Mouse (Mus musculus) neutrophil, adult 5-6 weeks (primary cell): ENCODE measurements at regions not wholly inside any gene's neighbourhood (a gene's known extent, or its start where the extent isn't known, plus 50 kb on each side); places are given as distances from the start of the nearest gene placed in this dataset.

Experiments
- ATAC-seq: fragments of 151-379, 151-347 bp; 2 replicates; pipeline ENCODE4 v1.8.0; 2017; ENCODE audit warnings: mild to moderate bottlenecking, moderate TSS enrichment; ENCODE audit not compliant: insufficient number of reproducible peaks, poor library complexity, low FRiP score, severe bottlenecking; ENCODE audit errors: extremely low read depth

DNA sequence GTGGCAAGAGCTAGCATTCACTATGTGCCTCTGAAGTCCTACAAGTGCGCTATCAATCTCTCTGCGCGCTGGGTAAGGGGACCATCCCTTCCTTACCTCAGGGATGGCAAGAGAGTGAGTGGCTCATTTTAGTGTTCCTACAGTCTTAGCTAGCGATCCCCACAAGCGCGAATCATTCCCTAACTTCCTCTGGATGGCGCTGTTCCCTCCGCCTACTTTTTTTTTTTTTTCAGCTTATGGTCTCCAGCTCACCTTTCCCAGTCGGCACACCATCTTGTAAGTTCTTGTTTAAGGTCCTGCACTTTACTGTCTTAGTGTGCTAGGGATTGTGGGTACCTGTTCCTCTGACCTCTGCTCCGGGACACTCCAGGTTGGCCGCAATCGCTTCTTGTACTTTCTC, 215.7 kb upstream of the Hes1 start:
- no peak for ATAC-seq

DNA sequence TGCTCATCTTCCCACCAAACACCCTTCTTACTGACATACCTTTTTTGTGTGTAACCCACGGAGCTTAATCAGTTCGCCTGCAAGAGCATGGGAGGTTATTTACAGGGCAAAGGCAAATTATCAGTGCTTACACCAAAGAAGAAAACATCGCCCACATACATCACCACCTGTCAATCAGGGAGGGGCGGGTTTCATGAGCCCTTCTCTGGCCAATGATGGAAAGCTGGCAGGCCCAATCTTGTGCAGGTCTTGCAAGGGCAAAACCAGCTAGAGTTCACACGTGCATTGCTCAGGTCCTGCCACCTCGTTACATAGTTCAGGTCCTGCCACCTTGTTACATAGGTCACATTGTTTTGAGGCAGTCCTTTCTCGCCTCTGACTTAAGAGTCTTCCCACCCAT, 214.7 kb upstream of the Hes1 start:
- no peak for ATAC-seq

DNA sequence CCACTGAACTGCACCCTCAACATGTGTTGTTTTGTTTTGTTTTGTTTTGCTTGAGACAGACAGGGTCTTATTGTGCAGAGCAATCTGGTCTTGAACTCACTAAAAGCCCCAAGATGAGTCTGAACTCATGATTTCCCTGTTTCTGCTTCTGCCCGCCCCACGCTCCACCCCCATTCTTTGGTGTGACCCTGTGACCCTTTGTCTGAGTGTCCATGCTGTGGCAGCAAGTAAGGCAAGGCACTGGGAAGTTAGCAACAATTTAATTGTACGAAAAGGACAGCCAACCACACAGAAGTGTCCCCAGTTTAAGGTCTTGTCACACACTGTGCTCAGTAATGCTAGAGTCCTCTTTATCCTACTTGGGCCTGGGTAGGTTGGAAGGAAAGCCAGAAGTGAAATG, 213.6 kb upstream of the Hes1 start:
- no peak for ATAC-seq

DNA sequence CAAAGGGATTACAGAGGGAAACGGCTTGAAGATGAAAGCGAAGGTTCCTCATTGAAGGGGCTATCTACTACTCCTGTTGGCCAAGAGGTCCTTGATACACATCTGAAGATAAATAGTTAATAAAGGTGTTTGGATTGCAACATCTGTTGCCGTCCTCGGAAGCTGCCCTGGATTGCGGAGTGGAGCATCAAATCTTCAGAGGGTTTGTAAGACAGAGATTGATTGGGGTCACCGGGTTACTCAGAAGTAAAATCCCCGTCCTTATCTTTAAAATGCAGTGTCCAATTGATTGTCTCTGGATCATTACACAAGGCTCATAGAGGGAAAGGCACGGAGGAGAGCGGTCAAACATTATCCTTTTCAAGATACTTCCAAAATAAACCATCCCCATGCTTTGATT, 212.4 kb upstream of the Hes1 start:
- no peak for ATAC-seq

DNA sequence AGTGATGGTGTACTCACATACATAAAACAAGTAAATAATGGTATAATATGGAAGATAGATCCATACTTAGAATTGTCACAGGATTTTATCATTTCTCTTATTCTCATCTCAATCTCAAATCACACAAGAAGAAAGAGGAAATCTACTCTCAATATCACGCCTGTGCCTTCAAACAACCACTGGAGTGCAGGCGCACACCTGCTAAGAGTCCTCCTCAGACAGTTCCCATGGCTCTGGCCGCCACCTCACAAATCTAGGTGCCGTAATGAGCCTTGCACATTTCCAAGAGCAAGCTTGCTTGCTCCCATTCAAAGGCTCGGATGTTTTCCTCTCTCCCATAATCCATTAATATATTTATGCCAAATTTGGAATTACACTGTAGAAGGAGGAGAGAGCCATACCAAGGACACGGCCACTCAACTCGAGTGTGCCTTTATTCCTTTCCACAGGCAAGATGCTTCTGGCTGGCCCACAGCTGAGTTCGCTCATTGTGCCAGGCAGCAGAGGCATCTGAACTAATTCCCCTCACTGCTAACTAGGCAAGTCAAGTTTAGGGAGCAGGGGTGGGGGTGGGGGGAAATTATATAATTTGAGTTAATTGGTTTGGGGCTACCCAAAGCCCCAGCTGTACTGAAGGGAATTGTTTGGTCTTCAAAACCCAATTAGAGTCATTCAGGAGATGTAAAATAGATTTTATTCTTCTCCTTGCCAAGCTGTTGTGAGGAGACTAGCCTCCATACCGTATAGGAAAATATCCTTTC, 209.2 kb upstream of the Hes1 start:
- ATAC-seq: no peak

DNA sequence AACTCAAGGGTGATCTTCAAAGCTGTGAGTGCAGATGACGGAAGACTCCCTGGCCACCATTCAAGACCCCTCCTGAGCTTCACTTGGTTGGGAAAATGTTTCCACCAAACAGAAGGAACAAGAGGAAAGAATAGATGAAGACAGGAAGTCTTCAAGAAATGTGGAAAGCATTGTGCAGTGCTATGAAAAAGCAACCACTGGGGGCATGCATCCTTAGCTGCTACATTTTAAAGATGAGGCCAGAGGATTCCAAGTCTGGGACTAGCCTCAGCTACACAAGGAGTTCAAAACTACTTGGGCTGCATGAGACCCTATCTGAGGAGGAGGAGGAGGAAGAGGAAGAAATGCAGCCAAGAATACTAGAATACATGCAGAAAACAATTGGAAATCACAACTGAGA, 207.6 kb upstream of the Hes1 start:
- ATAC-seq: no peak

DNA sequence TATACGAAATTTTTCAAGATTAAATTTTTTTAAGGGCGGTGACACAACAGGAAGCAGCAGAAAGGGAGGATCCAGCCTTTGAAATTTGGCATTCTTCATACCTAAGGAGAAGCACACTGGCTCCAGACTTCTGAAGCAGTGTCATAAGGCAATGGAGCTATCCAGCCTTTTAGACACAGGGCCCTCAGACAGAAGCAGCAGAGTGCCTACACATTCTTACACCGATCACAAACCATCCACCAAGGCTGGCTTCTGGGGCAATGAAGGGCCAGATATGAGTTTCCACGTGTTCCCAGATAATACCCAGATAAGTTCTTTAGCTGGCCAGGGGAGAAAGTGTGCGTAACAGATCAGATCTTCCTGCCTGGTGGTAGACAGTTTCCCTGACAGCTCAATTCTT, 205.5 kb upstream of the Hes1 start:
- no peak for ATAC-seq

DNA sequence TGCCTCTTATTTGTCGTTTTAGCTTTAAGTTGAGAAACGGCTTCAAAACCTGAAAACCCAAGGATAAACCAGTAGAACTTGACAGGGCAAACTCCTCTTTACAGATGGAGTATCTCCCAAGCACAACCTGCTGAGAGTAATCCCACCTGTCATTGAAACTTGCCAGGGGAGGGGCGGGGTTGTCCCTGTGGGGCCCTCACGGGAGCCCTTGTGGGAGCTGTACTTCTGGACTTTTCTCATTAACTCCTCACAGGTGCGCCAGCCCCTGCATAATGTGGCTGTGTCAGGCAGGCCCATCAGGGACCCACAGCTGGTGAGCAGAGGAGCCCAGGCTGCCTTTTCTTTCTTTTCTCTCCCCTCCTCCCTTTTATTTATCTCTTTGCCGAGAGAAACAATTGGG, 203.9 kb upstream of the Hes1 start:
- no peak for ATAC-seq

DNA sequence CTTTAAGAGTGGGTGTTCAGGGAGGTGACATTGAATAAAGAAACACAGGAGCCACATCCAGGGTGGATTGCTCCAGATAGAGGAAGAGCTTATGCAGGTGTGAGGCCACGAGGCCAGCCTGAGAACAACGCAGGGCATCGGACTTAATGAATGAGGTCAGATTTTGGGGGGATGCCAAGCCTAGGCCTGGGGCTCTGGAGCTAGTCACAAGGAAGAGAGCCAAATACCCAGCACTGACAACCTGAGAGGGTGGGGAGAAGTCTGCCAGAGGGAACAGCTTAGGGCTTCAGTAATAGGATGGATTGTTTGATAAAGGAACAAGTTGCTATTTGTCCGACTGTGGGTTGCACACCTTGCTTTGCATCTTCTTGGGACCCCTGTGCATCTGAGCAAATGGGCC, 203.1 kb upstream of the Hes1 start:
- no peak for ATAC-seq

DNA sequence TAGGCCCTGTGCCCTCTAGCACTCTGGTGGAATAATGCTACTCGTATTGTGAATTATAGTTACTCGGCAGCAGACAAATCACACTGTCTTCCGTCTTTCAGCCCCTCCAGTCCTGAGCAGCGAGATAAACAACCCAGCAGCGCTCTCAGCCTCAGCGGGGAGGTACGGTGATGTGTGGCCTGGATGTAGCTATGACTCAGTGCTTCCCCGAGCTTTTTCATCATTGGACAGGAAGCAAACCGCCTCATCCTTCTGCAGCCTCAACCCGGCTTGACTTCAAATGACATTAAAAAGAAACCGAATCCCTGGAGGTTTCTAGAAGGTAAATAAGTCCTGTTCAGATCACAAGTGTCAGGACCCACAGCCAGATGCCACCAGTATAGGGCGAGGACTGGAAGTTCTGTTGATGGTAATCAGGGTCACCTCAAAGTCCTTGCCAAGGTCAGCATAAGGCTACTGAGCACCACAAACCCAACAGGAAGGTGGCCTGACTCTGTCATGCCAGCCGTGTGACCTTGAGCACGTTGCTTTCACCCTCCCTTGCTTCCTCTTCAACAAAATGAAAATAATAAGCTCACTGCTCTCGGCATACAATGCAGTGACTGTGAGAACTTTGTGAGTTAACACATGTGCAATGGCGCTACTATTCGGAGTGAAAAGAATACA, 199.0 kb upstream of the Hes1 start:
- no peak for ATAC-seq

DNA sequence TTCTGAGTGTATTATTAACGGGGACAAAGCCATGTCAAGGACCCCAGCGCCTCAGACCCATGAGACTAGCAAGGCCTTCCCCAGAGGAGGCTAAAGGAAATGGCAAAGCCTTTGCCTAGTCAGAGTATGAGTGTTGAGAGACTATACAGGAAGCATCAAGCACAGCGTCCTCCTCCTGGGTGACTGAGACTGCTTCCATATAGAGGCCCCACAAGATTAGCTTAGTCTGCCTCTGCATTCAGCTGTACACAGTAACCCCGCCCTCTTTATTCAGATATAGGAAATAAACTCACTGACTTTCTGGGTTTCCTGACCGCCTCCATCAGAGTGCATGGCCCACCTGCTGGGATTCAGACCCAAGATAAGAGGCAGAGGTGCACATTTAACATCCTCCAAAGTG, 192.8 kb upstream of the Hes1 start:
- ATAC-seq: no peak

DNA sequence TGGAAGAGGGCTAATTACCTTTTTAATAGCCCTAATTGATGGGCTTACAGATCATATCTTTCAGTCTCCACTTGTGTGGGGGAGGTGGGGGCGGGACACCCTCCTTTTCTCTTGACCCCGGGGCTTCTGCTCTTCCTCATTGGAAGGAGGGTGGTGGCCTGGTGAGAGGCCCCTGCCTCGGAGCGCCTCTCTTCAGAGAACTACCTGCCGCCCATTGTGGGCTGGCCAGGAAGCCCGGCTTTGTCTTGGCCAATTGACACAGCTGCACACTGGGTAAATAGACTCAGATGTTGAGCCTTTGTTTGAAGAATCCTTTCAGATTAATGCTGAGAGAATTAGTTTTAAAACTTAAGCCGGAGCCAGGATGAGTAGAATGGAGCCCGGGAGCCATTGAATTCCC, 188.0 kb upstream of the Hes1 start:
- no peak for ATAC-seq

DNA sequence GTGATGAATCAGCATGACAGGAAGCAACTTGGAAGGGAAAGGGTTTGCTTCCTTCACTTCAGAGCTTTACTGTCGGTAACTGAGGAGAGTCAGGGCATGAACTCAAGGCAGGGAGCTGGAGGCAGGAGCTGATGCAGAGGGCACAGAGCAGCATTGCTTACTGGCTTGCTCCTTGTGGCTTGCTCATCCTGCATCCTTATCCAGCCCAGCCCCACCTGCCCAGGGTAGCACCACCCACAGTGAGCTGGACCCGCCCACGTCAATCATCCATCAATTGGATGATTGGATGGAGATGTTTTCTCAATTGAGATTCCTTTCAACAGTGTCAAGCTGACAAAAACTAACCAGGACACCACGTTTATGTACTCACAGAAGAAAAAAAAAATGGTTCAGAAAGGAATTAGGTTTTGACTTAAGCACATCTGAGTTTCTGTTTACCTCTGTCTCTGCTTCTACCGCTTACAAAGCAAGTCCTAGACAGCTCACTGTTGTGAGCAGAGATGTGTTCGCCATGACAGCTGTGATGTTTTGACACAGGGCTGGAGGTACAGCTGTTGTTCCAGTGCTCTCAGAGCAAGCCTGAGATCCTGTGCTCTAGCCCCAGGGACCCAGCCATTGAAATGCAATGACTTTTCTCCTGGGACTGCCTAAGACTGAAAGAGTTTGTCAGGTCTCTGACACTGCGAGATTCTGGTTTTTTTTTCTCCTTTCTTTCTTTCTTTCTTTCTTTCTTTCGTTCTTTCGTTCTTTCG, 186.6 kb upstream of the Hes1 start:
- ATAC-seq: no peak

DNA sequence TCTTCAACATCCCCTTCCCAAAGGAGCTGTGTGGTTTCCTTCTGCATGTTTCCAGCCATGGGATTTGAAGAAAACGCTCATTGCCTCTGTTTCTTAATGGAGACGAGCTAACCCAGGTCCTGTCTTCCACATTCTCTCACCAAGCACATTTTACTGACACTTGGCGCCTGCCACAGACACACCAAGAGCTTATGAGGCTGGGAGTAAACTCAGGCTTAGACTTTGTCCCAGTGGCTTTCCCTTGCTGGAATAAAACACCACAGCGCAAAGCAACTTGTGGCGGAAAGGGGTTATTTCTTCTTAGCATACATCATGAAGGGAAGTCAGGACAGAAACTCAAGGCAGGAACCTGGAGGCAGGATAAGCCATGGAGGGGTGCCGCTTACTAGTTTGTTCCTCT, 184.5 kb upstream of the Hes1 start:
- no peak for ATAC-seq

DNA sequence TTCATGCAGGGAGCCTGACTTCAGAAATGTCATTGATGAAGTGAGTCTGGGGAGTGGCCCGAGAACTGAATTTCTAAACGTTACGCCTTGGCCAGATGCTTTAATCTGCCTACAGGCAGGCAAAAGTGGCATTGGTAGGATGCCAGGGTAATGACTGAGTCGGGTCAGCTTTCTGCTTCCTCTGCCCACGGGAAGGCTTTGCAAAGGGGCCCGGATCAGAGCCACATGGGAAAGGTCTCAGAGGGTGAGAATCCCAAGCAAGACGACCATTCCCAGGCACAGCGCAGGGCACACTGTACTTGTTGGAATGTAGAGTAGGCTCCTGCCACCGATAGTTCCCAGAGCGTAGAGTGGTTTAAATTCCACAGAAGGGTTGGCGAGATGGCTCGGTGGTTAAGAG, 182.7 kb upstream of the Hes1 start:
- no peak for ATAC-seq

DNA sequence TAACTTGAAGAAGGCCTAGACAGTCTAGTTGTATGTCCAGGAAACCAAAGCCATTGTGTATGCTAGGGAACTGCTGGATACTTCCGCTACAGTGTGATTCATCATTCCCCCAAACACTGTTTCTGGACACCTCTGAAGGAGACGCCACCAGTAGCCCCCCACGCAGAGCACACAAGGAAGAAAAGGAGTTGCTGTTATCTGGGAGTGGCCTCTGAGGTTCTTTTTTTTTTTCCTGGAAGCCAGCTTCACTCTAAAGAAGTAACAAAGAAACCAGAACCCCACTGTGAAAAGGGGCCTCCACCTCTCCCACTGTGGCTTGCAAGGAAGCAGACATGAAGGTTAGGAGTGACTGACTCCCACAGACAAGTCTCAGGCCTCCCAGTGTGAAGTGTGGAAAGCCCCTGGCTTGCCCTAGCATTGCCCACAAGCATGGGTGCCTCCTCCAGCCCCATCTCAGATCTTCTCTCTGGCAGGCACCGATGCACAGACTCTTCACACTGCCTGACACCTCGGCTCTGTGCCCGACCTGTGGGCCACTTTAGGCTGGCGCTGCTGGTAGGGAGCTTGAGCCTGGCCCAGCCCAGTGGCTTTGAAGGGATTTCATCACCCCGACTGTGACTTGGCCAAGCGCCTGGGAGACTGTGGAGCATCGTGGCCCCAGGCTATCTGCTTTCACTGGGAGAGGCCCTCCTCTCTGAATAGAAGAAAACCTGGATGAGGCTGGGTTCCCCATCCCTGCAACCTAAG, 181.8 kb upstream of the Hes1 start:
- no peak for ATAC-seq

DNA sequence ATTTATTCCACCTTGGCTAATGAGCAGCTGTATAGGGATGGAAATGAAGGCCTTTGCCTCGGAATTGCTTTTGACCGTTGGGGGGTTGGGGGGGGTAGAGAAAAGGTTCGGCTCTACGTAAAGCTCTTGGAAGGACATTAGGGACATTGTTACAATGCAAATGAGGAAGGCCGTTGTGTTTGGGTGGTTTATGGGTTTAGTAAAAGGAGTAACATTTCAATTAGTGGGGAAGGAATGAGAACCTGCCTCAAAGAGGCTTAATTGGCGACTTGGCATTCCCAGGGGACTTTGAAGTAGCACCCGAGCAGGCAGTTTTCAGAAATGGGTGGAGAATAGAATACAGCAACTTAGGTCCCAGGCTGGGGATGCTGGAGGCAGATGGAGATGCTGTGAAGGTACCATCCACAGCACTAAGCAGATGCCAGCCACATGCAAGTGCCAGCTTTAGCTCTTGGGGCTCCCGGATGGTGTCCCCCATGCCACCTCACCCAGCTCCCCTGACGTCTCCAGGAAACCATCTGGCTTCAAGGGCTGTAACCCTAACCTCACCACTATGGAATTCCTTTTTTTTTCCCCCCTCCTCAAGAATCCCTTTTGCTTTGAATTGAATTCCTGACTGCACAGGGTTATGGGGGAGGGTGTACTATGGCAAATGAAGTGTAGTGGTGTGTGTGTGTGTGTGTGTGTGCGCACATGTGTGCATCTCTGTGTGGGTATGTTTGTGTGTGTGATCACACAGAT, 180.8 kb upstream of the Hes1 start:
- no peak for ATAC-seq

DNA sequence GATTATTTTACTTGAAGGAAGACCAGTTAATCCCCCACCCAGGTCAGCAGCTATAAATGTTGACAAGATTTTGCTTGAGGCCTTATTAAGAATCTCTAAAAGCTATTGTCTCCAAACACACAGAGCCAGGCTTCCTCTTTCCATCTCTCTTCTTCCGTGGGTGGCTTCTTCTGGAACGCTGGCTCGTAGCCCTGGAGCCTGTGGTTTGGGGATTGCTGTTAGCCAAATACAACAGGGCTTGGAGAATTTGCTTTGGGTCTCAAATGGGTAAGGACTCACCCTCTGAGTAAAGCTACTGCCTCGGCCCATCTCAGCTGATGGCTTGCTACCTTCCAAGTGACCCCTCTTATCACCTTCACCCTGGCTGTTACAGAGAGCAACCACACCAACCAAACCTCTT, 179.3 kb upstream of the Hes1 start:
- no peak for ATAC-seq

DNA sequence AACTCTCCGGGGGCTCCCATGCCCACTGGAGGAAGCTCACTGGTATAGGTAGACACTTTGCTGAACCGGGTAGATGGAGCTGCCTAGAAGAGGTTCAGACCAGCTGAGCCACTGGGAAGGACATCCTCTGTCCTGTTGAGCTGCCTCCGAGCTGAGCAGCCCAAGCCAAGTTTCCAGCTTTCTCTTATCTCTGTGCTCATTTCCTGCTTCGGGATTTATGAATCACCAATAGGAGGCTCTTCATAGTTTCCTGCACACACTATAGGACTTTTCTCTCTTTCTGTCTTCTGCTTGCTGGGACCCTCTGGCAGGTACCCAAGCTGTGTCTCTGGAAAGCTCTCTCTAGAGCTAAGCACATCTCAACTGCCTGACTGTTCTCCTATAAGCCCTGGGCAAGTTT, 177.4 kb upstream of the Hes1 start:
- no peak for ATAC-seq
